Mouse (Mus musculus): ENCODE data around the gene Ppp2r5e. TPM values are rescaled to one million over a fixed set of nuclear protein-coding genes. Genes with fewer than 3 reads are reported as not detected.

Gene Ppp2r5e
- polyA plus RNA-seq, 1 experiment from 2014 or later, result 25.3 TPM

DNA sequence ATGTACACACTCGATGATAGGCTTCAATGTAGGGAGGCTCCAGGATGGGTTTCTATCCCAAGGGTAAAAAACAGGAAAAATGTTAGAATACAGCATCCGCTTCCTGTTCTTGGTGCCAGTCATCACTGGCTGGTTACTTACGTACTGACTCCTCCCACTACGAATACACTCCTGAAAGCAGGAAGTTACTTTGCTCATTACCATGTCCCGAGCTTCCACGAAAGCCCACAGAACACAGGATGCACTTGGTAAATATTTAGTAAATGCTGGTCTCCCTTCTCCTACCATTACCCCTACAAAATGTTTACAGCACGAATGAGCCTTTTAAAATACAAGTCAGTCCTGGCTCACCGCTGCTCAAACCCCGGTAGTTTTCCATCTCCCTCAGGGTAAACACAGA lies 183.1 kb downstream of the Ppp2r5e start:
- ATAC-seq (ENCODE audit: low FRiP score, low read depth), result no peak
- WGBS, result 91% methylated on average over 9 of the region's 9 CpGs

More for the DNA sequence above, 183.1 kb downstream of the Ppp2r5e start:
- no peak overlapping the region for H3K27ac ChIP-seq (replicated peaks)
- no peak overlapping the region for H3K9ac ChIP-seq (replicated peaks)
- H3K36me3 ChIP-seq, result no peaks in the 10 kb centered on the region
- H3K9me3 ChIP-seq, result no peaks in the 10 kb centered on the region
- H3K4me1 ChIP-seq, result no peaks in the 10 kb centered on the region
- H3K27me3 ChIP-seq, result no peaks in the 10 kb centered on the region
- H3K4me2 ChIP-seq (replicated peaks), result no peak overlapping the region
- no peak overlapping the region for H3K4me3 ChIP-seq

Other genes with a start within 250 kb of the Ppp2r5e start
- gene Gphb5, start 179.5 kb downstream of the Ppp2r5e start, polyA plus RNA-seq (2016; fragmentation: Nextera tagmentation; extraction: Ambion mirVana), result 0.10 TPM in 1 of 2 replicates, not detected in the other
- gene Wdr89, start 73.3 kb upstream of the Ppp2r5e start, polyA plus RNA-seq (2016; fragmentation: Nextera tagmentation; extraction: Ambion mirVana), result 8.4 and 9.4 TPM in 2 replicates
- gene Sgpp1, start 139.5 kb upstream of the Ppp2r5e start, polyA plus RNA-seq (2016; fragmentation: Nextera tagmentation; extraction: Ambion mirVana), result 8.5 and 10.6 TPM in 2 replicates
- gene Syne2, start 221.9 kb upstream of the Ppp2r5e start, polyA plus RNA-seq (2016; fragmentation: Nextera tagmentation; extraction: Ambion mirVana), result 109 and 116 TPM in 2 replicates

All from midbrain, embryonic 12.5 days (tissue).